Mouse (Mus musculus) cerebellum, adult 2 months (tissue): Measurements from ENCODE around the gene Nudt2.

ENCODE experiments used
- CTCF ChIP-seq: fragments of 200-500 bp; IDR thresholded peaks from 2 replicates; pipeline ENCODE4 v1.5.1; 2011; ENCODE audit warnings: low read depth, mild to moderate bottlenecking, control low read depth, low read length, moderate library complexity, borderline replicate concordance; ENCODE audit not compliant: insufficient read depth
- POLR2A ChIP-seq: fragments of 200-500 bp; IDR thresholded peaks from 2 replicates; pipeline ENCODE4 v1.6.1; 2011; ENCODE audit warnings: low read length, control low read depth, borderline replicate concordance; ENCODE audit not compliant: insufficient read depth

- TF ChIP-seq POLR2A = no peak
- no peak for TF ChIP-seq CTCF
Observed at GRCm38 (mm10) chr4:41524829-41525228, 59.9 kb downstream of the Nudt2 start.
